Mouse (Mus musculus) MEL (cell line): ENCODE data around the gene Agbl3. TPM values are rescaled to one million over a fixed set of nuclear protein-coding genes. Genes with fewer than 3 reads are reported as not detected.

Experiments
- DNase-seq: peaks from one replicate; pipeline ENCODE4 v3.0.0; 2011; ENCODE audit warnings: low read depth, low spot score
- H3K27ac ChIP-seq: 2 replicates; pipeline ENCODE4 v1.5.1; 2012; ENCODE audit warnings: low read depth, mild to moderate bottlenecking, control low read depth, low read length, moderate library complexity; ENCODE audit not compliant: control insufficient read depth
- H3K27me3 ChIP-seq, 2 experiments: fragments of 150-350 bp in 1 of 2; sonication (generic) in 1 of 2; 2 replicates each; pipeline ENCODE4 v1.6.1; 2012; ENCODE audit warnings: low read length in 2 of 2, mild to moderate bottlenecking in 2 of 2, improper control_type of control experiment in 1 of 2, moderate library complexity in 1 of 2; ENCODE audit not compliant: insufficient read depth in 2 of 2, control insufficient read depth in 1 of 2
- H3K36me3 ChIP-seq, 2 experiments: 2 replicates each; pipeline ENCODE4 v1.6.1; 2012 to 2014; ENCODE audit warnings: low read length in 2 of 2, improper control_type of control experiment in 1 of 2, inconsistent platforms in 1 of 2, mild to moderate bottlenecking in 1 of 2; ENCODE audit not compliant: insufficient read depth in 2 of 2, control insufficient read depth in 1 of 2
- H3K4me1 ChIP-seq, 2 experiments: fragments of 150-350 bp in 1 of 2; sonication (generic) in 1 of 2; 2 replicates each; pipeline ENCODE4 v1.6.1; 2012; ENCODE audit warnings: low read length in 2 of 2, improper control_type of control experiment in 1 of 2, mild to moderate bottlenecking in 1 of 2; ENCODE audit not compliant: insufficient read depth in 2 of 2, control insufficient read depth in 1 of 2
- H3K4me3 ChIP-seq, 2 experiments: fragments of 150-350 bp in 1 of 2; sonication (generic) in 1 of 2; 2 replicates each; pipeline ENCODE4 v1.5.1; 2012; ENCODE audit warnings: low read depth in 2 of 2, low read length in 2 of 2, mild to moderate bottlenecking in 2 of 2, moderate library complexity in 2 of 2, control low read depth in 1 of 2, improper control_type of control experiment in 1 of 2; ENCODE audit not compliant: control insufficient read depth in 1 of 2, insufficient read depth in 1 of 2
- H3K79me2 ChIP-seq: 2 replicates; pipeline ENCODE4 v1.6.1; 2012; ENCODE audit warnings: mild to moderate bottlenecking, low read length, moderate library complexity; ENCODE audit not compliant: control insufficient read depth, poor library complexity, insufficient read depth
- H3K9ac ChIP-seq: 2 replicates; pipeline ENCODE4 v1.6.1; 2012; ENCODE audit warnings: low read depth, mild to moderate bottlenecking, control low read depth, low read length, moderate library complexity; ENCODE audit not compliant: control insufficient read depth, poor library complexity, severe bottlenecking
- H3K9me3 ChIP-seq: fragments of 150-350 bp; sonication (generic); replicated peaks from 2 replicates; pipeline ENCODE4 v1.6.1; 2012; ENCODE audit warnings: mild to moderate bottlenecking, low read length, improper control_type of control experiment, moderate library complexity; ENCODE audit not compliant: insufficient read depth
- CHD2 ChIP-seq: IDR thresholded peaks from 2 replicates; pipeline ENCODE4 v1.6.1; 2011; ENCODE audit warnings: low read length, improper control_type of control experiment
- CTCF ChIP-seq, 3 experiments: IDR thresholded peaks in 2 of 3; conservative IDR thresholded peaks in 1 of 3; 2 replicates each; pipeline ENCODE4 v1.5.1; 2011 to 2012; ENCODE audit warnings: low read length in 3 of 3, low read depth in 2 of 3, mild to moderate bottlenecking in 2 of 3, improper control_type of control experiment in 1 of 3, inconsistent platforms in 1 of 3, mixed read lengths in 1 of 3, moderate library complexity in 1 of 3; ENCODE audit not compliant: control insufficient read depth in 1 of 3, insufficient read depth in 1 of 3, poor library complexity in 1 of 3, severe bottlenecking in 1 of 3
- E2F4 ChIP-seq: IDR thresholded peaks from 2 replicates; pipeline ENCODE4 v1.6.1; 2011; ENCODE audit warnings: low read depth, low read length, improper control_type of control experiment, borderline replicate concordance
- ELF1 ChIP-seq: IDR thresholded peaks from 2 replicates; pipeline ENCODE4 v1.6.1; 2014; ENCODE audit warnings: low read depth, mild to moderate bottlenecking, inconsistent platforms, low read length, improper control_type of control experiment, moderate library complexity
- EP300 ChIP-seq, 2 experiments: IDR thresholded peaks; 2 replicates each; pipeline ENCODE4 v1.6.1; 2011; ENCODE audit warnings: improper control_type of control experiment in 2 of 2, low read length in 2 of 2, low read depth in 1 of 2, mild to moderate bottlenecking in 1 of 2
- ETS1 ChIP-seq: IDR thresholded peaks from 2 replicates; pipeline ENCODE4 v1.6.1; 2012; ENCODE audit warnings: low read depth, mild to moderate bottlenecking, inconsistent platforms, low read length, improper control_type of control experiment, moderate library complexity
- GABPA ChIP-seq: IDR thresholded peaks from 2 replicates; pipeline ENCODE4 v1.6.1; 2012; ENCODE audit warnings: low read depth, mild to moderate bottlenecking, inconsistent platforms, low read length, improper control_type of control experiment, moderate library complexity
- GATA1 ChIP-seq: IDR thresholded peaks from 2 replicates; pipeline ENCODE4 v1.6.1; 2011; ENCODE audit warnings: low read depth, low read length, improper control_type of control experiment
- HCFC1 ChIP-seq: IDR thresholded peaks from 2 replicates; pipeline ENCODE4 v1.6.1; 2012; ENCODE audit warnings: low read depth, mild to moderate bottlenecking, inconsistent platforms, low read length, improper control_type of control experiment, moderate library complexity
- JUND ChIP-seq: IDR thresholded peaks from 2 replicates; pipeline ENCODE4 v1.6.1; 2011; ENCODE audit warnings: low read depth, mild to moderate bottlenecking, improper control_type of control experiment, low read length
- KAT2A ChIP-seq: conservative IDR thresholded peaks from 2 replicates; pipeline ENCODE4 v1.6.1; 2012; ENCODE audit warnings: low read depth, low read length, improper control_type of control experiment, inconsistent platforms
- MAFK ChIP-seq: IDR thresholded peaks from 2 replicates; pipeline ENCODE4 v1.6.1; 2011; ENCODE audit warnings: low read depth, mild to moderate bottlenecking, low read length, improper control_type of control experiment, borderline replicate concordance
- MAX ChIP-seq: IDR thresholded peaks from 2 replicates; pipeline ENCODE4 v1.6.1; 2011; ENCODE audit warnings: low read length, improper control_type of control experiment
- MAZ ChIP-seq: IDR thresholded peaks from 2 replicates; pipeline ENCODE4 v1.6.1; 2012; ENCODE audit warnings: low read depth, mild to moderate bottlenecking, inconsistent platforms, low read length, improper control_type of control experiment
- MEF2A ChIP-seq: IDR thresholded peaks from 2 replicates; pipeline ENCODE4 v1.6.1; 2014; ENCODE audit warnings: low read depth, mild to moderate bottlenecking, inconsistent platforms, low read length, improper control_type of control experiment; ENCODE audit not compliant: poor library complexity, insufficient replicate concordance, severe bottlenecking; ENCODE audit errors: extremely low read depth
- MXI1 ChIP-seq: IDR thresholded peaks from 2 replicates; pipeline ENCODE4 v1.6.1; 2011; ENCODE audit warnings: mild to moderate bottlenecking, low read depth, low read length, improper control_type of control experiment
- MYB ChIP-seq: IDR thresholded peaks from 2 replicates; pipeline ENCODE4 v1.6.1; 2011; ENCODE audit warnings: mild to moderate bottlenecking, low read depth, low read length, improper control_type of control experiment
- MYC ChIP-seq: IDR thresholded peaks from 2 replicates; pipeline ENCODE4 v1.6.1; 2011; ENCODE audit warnings: low read depth, mild to moderate bottlenecking, low read length, improper control_type of control experiment, moderate library complexity
- NELFE ChIP-seq: IDR thresholded peaks from 2 replicates; pipeline ENCODE4 v1.6.1; 2011; ENCODE audit warnings: low read depth, low read length, improper control_type of control experiment
- POLR2AphosphoS2 ChIP-seq: IDR thresholded peaks from 2 replicates; pipeline ENCODE4 v1.6.1; 2011; ENCODE audit warnings: low read length, improper control_type of control experiment
- POLR2AphosphoS5 ChIP-seq: IDR thresholded peaks from 2 replicates; pipeline ENCODE4 v1.6.1; 2012; ENCODE audit warnings: low read depth, borderline replicate concordance, mild to moderate bottlenecking, inconsistent platforms, low read length, moderate library complexity, mixed read lengths
- RAD21 ChIP-seq: IDR thresholded peaks from 2 replicates; pipeline ENCODE4 v1.6.1; 2011; ENCODE audit warnings: mild to moderate bottlenecking, low read depth, low read length, improper control_type of control experiment
- RCOR1 ChIP-seq: IDR thresholded peaks from 2 replicates; pipeline ENCODE4 v1.6.1; 2012; ENCODE audit warnings: low read depth, mild to moderate bottlenecking, inconsistent platforms, low read length, improper control_type of control experiment
- SIN3A ChIP-seq: IDR thresholded peaks from 2 replicates; pipeline ENCODE4 v1.6.1; 2012; ENCODE audit warnings: low read length, improper control_type of control experiment, inconsistent platforms
- SMC3 ChIP-seq: IDR thresholded peaks from 2 replicates; pipeline ENCODE4 v1.6.1; 2011; ENCODE audit warnings: low read depth, low read length, improper control_type of control experiment
- TAL1 ChIP-seq: IDR thresholded peaks from 2 replicates; pipeline ENCODE4 v1.6.1; 2012; ENCODE audit warnings: mild to moderate bottlenecking, inconsistent platforms, low read length, moderate library complexity, mixed read lengths
- TBP ChIP-seq: IDR thresholded peaks from 2 replicates; pipeline ENCODE4 v1.8.0; 2011; ENCODE audit warnings: low read depth, low read length, improper control_type of control experiment
- TCF12 ChIP-seq: IDR thresholded peaks from 2 replicates; pipeline ENCODE4 v1.6.1; 2014; ENCODE audit warnings: low read depth, mild to moderate bottlenecking, inconsistent platforms, low read length, improper control_type of control experiment, moderate library complexity
- USF1 ChIP-seq: IDR thresholded peaks from 2 replicates; pipeline ENCODE4 v1.6.1; 2014; ENCODE audit warnings: low read depth, mild to moderate bottlenecking, inconsistent platforms, low read length, improper control_type of control experiment, moderate library complexity
- USF2 ChIP-seq, 2 experiments: IDR thresholded peaks; 2 replicates each; pipeline ENCODE4 v1.6.1; 2011 to 2012; ENCODE audit warnings: improper control_type of control experiment in 2 of 2, low read length in 2 of 2, borderline replicate concordance in 1 of 2, inconsistent platforms in 1 of 2, low read depth in 1 of 2, mild to moderate bottlenecking in 1 of 2; ENCODE audit not compliant: insufficient read depth in 1 of 2
- ZC3H11A ChIP-seq: IDR thresholded peaks from 2 replicates; pipeline ENCODE4 v1.6.1; 2012; ENCODE audit warnings: low read depth, mild to moderate bottlenecking, inconsistent platforms, low read length, improper control_type of control experiment
- ZMIZ1 ChIP-seq: IDR thresholded peaks from 2 replicates; pipeline ENCODE4 v1.6.1; 2012; ENCODE audit warnings: low read depth, mild to moderate bottlenecking, inconsistent platforms, low read length, improper control_type of control experiment, moderate library complexity
- ZNF384 ChIP-seq: IDR thresholded peaks from 2 replicates; pipeline ENCODE4 v1.6.1; 2012; ENCODE audit warnings: low read depth, mild to moderate bottlenecking, inconsistent platforms, low read length, improper control_type of control experiment
- polyA plus RNA-seq, 2 experiments: library from polyadenylated mRNA; stranded (reverse) in 1 of 2; unstranded in 1 of 2; fragments of >175 nt in 1 of 2; fragments of >200 nt in 1 of 2; gene quantifications; 2 replicates each; pipeline versions ENCODE4 v1.2.1 to v1.2.4; 2012; ENCODE audit warnings: low replicate concordance in 2 of 2, low read depth in 1 of 2; ENCODE audit not compliant: insufficient read length in 2 of 2, insufficient read depth in 1 of 2, missing spikeins in 1 of 2
- total RNA-seq: library from RNA; depleted of rRNA; stranded (reverse); fragments of 300-350 nt; gene quantifications from 2 replicates; pipeline ENCODE4 v1.2.3, GENCODE M21; 2012

Gene Agbl3
- total and polyA plus RNA-seq, 3 experiments = 1.3 TPM; not detected in 2

GRCm38 (mm10) chr6:34876835-34877156 is 96.6 kb downstream of the Agbl3 start (continued):
- TF ChIP-seq POLR2AphosphoS2 (peak; percentile 62; the same call in 1 of the 2 replicates), POLR2AphosphoS5 (no peak), SMC3 (no peak), MXI1 (peak; percentile 84), JUND (no peak)

DNA sequence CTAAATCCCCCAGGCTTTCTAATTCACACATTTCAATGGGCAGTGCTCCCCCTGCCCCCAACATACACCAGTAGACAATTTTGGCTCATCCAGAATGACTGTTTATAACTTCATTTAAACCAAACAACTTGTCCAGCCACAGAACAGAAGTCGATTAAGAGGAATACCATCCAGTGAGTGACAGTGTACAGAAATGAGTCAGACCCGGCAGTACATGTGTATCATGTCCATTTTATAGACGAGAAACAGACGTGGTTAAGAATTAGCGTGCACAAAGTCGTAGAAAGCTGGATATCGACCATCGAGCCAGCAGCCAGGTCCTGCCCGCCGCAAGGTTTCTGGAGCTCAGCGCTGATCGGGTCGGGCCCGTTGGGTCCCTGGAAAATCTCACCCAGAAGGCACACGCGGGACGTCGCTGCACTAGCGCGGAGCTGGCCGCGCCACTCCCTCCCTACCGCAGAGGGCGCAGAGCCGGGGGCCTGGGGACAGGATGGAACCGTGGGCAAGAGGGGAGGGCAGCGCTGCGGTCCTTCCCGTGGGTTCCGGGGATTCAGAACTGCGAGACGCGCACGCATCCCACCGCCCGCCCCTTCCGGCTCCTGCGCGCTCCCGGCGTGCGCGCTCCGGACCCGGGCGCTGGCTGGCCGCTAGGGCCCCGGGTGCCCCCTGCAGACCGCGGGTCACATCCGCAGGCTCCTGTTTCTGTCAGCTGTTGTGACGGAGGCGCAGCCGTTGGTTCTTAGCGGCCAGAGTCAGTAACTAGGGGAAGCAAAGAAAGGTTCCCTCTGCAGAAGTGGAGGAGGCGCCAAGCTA is 97.5 kb downstream of the Agbl3 start, which contains the start of gene Cyren:
TSS of gene Cyren (minus strand) at position 552 of the 813 bp plus-strand sequence.
- peaks cover 5 to 35% of the 10 kb centered on the region in 2 experiments; a peak in 3 of 4 replicates for H3K4me1 ChIP-seq
- H3K36me3 ChIP-seq = peaks cover 0 to 15% of the 10 kb centered on the region in 2 experiments; a peak in 2 of 4 replicates
- TF ChIP-seq HCFC1 (peak; percentile 73), RAD21 (peak; percentile 46), TAL1 (no peak), SMC3 (peak; percentile 54), MAX (peak; percentile 28), NELFE (peak; percentile 84), EP300 (IDR thresholded peaks at IDR 0.05; ENCODE audit: low read depth in 1 of 2, low read length in 2 of 2) (peak in 1 of 2 experiments; percentile 47; a peak in 1 of 4 replicates), ETS1 (peak; percentile 95), TBP (peak; percentile 42; the same call in 1 of the 2 replicates), POLR2AphosphoS5 (0 out of 2 replicates have a peak, but pooled peaks have one; percentile 50), SIN3A (peak; percentile 83), KAT2A (no peak; the same call in 1 of the 2 replicates), ZNF384 (no peak), MEF2A (no peak), ZMIZ1 (no peak), MAZ (peak; percentile 73; the same call in 1 of the 2 replicates), CHD2 (no peak), JUND (no peak), MYB (peak; percentile 78), TCF12 (peak; percentile 66; the same call in 1 of the 2 replicates), MYC (no peak), RCOR1 (no peak; the same call in 1 of the 2 replicates), E2F4 (no peak), GATA1 (no peak), ZC3H11A (no peak), GABPA (no peak), MAFK (no peak), ELF1 (peak; percentile 78), CTCF (IDR thresholded peaks at IDR 0.05 in 2 of 3, conservative IDR thresholded peaks at IDR 0.05 in 1 of 3; ENCODE audit: control insufficient read depth in 1 of 3, insufficient read depth in 1 of 3, low read depth in 2 of 3, low read length in 3 of 3, poor library complexity in 1 of 3, severe bottlenecking in 1 of 3) (peak; percentile 30 to 72 (median 68); a peak in 5 of 6 replicates), USF1 (peak; percentile 63), USF2 (IDR thresholded peaks at IDR 0.05; ENCODE audit: borderline replicate concordance in 1 of 2, insufficient read depth in 1 of 2, low read depth in 1 of 2, low read length in 2 of 2) (no peak), POLR2AphosphoS2 (peak; percentile 81), MXI1 (no peak; the same call in 1 of the 2 replicates)

More for the DNA sequence above, 97.5 kb downstream of the Agbl3 start, which contains the start of gene Cyren:
- peak within 1 kb of the TSS; percentile 98 for H3K27ac ChIP-seq
- H3K79me2 ChIP-seq = peaks cover 13% of the 10 kb centered on the region
- no peaks in the 10 kb centered on the region for H3K9me3 ChIP-seq
- peak; percentile 94 for DNase-seq
- H3K4me3 ChIP-seq = peak within 1 kb of the TSS; percentile 70 to 80
- H3K9ac ChIP-seq = peak within 1 kb of the TSS; percentile 92
- no peaks in the 10 kb centered on the region for H3K27me3 ChIP-seq
